Mouse (Mus musculus) spleen, adult 2 months (tissue): ENCODE measurements around the gene Tdrd6.

Experiments used
- CTCF ChIP-seq: fragments of 200-500 bp; IDR thresholded peaks from 2 replicates; pipeline ENCODE4 v1.5.1; 2011; ENCODE audit warnings: mild to moderate bottlenecking, inconsistent platforms; ENCODE audit not compliant: insufficient read depth, insufficient read length, insufficient replicate concordance; ENCODE audit errors: extremely low read depth
- POLR2A ChIP-seq: fragments of 200-500 bp; IDR thresholded peaks from 2 replicates; pipeline ENCODE4 v1.6.1; 2011; ENCODE audit warnings: low read depth, low read length, inconsistent platforms

- TF ChIP-seq CTCF (no peak), POLR2A (no peak)
Measured at GRCm38 (mm10) chr17:43592296-43593291, 37.5 kb downstream of the Tdrd6 start.
